Mouse (Mus musculus) embryo, embryonic 10 days (tissue): ENCODE results near the gene Vmn1r43.
"Not testable (repeated sequence)": the region's sequence is repeated elsewhere in the genome, so short reads cannot be mapped to it uniquely, and the experiment has no call there.

Source experiments
- DNase-seq: peaks from one replicate; pipeline ENCODE4 v3.0.0-alpha.2; 2015; ENCODE audit warnings: low spot score

Vmn1r43 gene

GRCm38 (mm10) chr6:89876313-89876712, at the start of gene Vmn1r43, which contains the start of gene Vmn1r42:
Vmn1r43 (minus strand) TSS chr6:89876413.
Vmn1r42 (minus strand) TSS chr6:89876413.
- not testable (repeated sequence) for DNase-seq

- no peak for DNase-seq
Observed at GRCm38 (mm10) chr6:89883812-89884211, 7.6 kb upstream of the Vmn1r43 start.

DNA sequence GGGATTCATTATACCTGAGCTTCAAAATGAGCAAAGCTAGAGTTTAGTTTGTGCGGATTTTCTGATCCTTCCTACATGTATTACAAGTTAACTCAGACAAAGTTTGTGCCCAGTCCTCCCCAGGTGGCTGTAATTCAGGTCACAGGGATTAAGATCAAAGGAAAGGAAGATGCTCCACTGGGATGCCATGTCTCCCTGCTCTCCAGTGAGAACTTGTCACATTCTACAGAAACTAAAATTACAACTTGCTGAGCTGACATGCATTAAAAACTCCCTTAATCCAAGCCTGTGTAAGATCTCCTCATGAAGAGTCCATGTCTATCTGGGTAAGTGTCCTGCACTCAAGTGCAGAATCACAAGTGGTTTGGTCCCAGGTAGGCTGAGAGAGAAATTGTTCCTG, 7.1 kb upstream of the Vmn1r43 start, which contains the start of gene Vmn1r44:
TSS of gene Vmn1r44 (plus strand) at position 301 of the 400 bp plus-strand sequence.
- no peak for DNase-seq

- DNase-seq = no peak
Observed at GRCm38 (mm10) chr6:89880867-89881266, 4.7 kb upstream of the Vmn1r43 start.

GRCm38 (mm10) chr6:89876963-89877362, 750 bp upstream of the Vmn1r43 start:
- no peak for DNase-seq

GRCm38 (mm10) chr6:89867976-89868375, 8.2 kb downstream of the Vmn1r43 start:
- DNase-seq = no peak

DNA sequence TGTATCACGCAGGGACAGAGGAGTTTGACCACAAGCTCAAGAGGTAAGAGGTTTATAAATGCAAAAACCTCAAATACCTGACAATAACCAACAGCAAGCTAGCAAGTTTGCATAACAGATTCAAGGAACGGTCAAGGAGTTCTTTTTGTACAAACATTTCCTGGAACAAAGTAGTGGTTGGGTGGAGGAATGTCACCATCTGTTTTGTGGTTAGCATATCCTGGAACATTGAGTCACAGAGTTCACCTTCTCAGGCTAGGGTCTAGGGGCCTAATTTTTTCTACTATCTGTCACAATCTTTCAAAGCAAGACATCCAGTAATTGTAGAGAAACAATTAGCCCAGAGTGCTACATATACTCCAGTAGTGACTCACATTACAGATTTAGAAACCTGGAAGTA, 8.9 kb downstream of the Vmn1r43 start:
- no peak for DNase-seq

DNA sequence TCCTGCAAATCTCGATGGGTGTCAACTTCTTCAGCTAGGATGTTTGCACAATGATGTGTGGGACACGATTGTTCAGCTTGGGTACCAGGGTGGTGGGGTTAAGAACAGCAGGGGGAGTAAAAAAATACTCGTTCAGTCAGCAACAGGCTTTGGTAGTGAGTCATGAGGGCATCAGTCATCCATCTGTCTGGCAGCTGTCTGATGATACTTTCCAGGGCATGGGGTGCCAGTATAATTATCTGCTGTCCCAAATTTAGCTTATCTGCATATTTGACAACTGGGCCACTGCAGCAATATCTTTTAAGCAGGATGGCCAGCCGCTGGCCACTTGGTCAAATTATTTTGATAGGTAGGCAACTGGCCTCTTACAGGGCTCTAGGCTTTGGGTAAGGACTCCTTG, 12.4 kb downstream of the Vmn1r43 start:
- no peak for DNase-seq

DNA sequence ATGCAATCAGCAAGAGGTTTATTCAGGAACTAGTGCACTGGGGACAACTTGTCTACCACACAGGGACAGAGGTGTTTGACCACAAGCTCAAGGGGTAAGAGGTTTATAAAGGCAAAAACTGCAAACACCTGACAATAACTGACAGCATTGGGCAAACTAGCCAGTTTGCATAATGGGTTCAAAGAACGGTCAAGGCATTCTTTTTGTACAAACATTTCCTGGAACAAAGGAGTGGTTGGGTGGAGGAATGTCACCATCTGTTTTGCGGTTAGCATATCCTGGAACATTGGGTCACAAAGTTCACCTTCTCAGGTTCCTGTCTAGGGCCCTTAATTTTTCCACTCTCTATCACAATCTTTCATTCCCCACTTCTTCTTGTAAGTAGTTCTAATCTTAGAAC, 16.4 kb downstream of the Vmn1r43 start:
- no peak for DNase-seq

GRCm38 (mm10) chr6:89857552-89857951, 18.7 kb downstream of the Vmn1r43 start:
- no peak for DNase-seq
